Mouse (Mus musculus) liver, embryonic 11.5 days (tissue): ENCODE data around the gene Bcl9l. TPM values are rescaled to one million over a fixed set of nuclear protein-coding genes. Genes with fewer than 3 reads are reported as not detected.
"Not testable (repeated sequence)": the region's sequence is repeated elsewhere in the genome, so short reads cannot be mapped to it uniquely, and the experiment has no call there.

Experiments used
- ATAC-seq: fragments of 200-750 bp; cut with Nextera tagmentation; replicated peaks from 2 replicates; pipeline ENCODE4 v1.8.0; 2017; ENCODE audit warnings: moderate number of reproducible peaks, mild to moderate bottlenecking, moderate TSS enrichment, moderate library complexity; ENCODE audit not compliant: low FRiP score
- DNase-seq: peaks from one replicate; pipeline ENCODE4 v3.0.0-alpha.2; 2017; ENCODE audit warnings: low spot score
- H3K27ac ChIP-seq: fragments of 300-500 bp; sonication (generic); 2 replicates; pipeline ENCODE4 v1.5.1; 2014; ENCODE audit warnings: mild to moderate bottlenecking, low read depth, low read length, control low read depth
- H3K27me3 ChIP-seq: fragments of 300-500 bp; sonication (generic); replicated peaks from 2 replicates; pipeline ENCODE4 v1.6.1; 2014; ENCODE audit warnings: low read length, mixed read lengths; ENCODE audit not compliant: control insufficient read depth, insufficient read depth
- H3K36me3 ChIP-seq: fragments of 300-500 bp; sonication (generic); 2 replicates; pipeline ENCODE4 v1.6.1; 2014; ENCODE audit warnings: mild to moderate bottlenecking, low read length, moderate library complexity, mixed read lengths; ENCODE audit not compliant: control insufficient read depth, insufficient read depth
- H3K4me1 ChIP-seq: fragments of 300-500 bp; sonication (generic); replicated peaks from 2 replicates; pipeline ENCODE4 v1.6.1; 2014; ENCODE audit warnings: low read length, mixed read lengths; ENCODE audit not compliant: control insufficient read depth, insufficient read depth
- H3K4me2 ChIP-seq: fragments of 300-500 bp; sonication (generic); 2 replicates; pipeline ENCODE4 v1.6.1; 2014; ENCODE audit warnings: mild to moderate bottlenecking, control low read depth, moderate library complexity
- H3K4me3 ChIP-seq: fragments of 300-500 bp; sonication (generic); 2 replicates; pipeline ENCODE4 v1.5.1; 2014; ENCODE audit warnings: low read depth, low read length, control low read depth
- H3K9ac ChIP-seq: fragments of 300-500 bp; sonication (generic); 2 replicates; pipeline ENCODE4 v1.6.1; 2014; ENCODE audit warnings: low read depth, low read length, control low read depth
- H3K9me3 ChIP-seq: fragments of 300-500 bp; sonication (generic); 2 replicates; pipeline ENCODE4 v1.6.1; 2016; ENCODE audit warnings: low read length, inconsistent platforms, mixed read lengths; ENCODE audit not compliant: control insufficient read depth
- WGBS: fragments of 180-500 bp; shearing (Covaris S2); extraction: QIAGEN DNeasy Blood & Tissue Kit; methylation state at CpG from one replicate; pipeline ENCODE4 v1.1.7; 2014; 5-methylcytosine and 5-hydroxymethylcytosine counted together
- polyA plus RNA-seq: library from polyadenylated mRNA; unstranded; fragments of >200 nt; fragmentation: Nextera tagmentation; extraction: Ambion mirVana; gene quantifications from 2 replicates; pipeline ENCODE4 v1.2.1, GENCODE M21; 2014

The Bcl9l gene
- 4.1 and 5.0 TPM in 2 replicates for polyA plus RNA-seq

GRCm38 (mm10) chr9:44482552-44482951 lies at the start of gene Bcl9l:
Gene Bcl9l (plus strand): TSS chr9:44482825.
- H3K9me3 ChIP-seq, result no peaks in the 10 kb centered on the region
- H3K9ac ChIP-seq, result peak within 1 kb of the TSS; percentile 80
- H3K27me3 ChIP-seq, result peaks cover 3% of the 10 kb centered on the region; the same call in 1 of the 2 replicates
- peak within 1 kb of the TSS; percentile 84 for H3K4me2 ChIP-seq
- H3K36me3 ChIP-seq, result no peaks in the 10 kb centered on the region
- H3K27ac ChIP-seq, result peak within 1 kb of the TSS; percentile 73
- peak within 1 kb of the TSS; percentile 78 for H3K4me3 ChIP-seq
- DNase-seq (peak; percentile 93), ATAC-seq (peak; percentile 56)
- under 1% methylated on average over 31 of the region's 31 CpGs for WGBS
- H3K4me1 ChIP-seq, result peaks cover 48% of the 10 kb centered on the region

GRCm38 (mm10) chr9:44435747-44436146 lies 46.9 kb upstream of the Bcl9l start:
- no peak overlapping the region for H3K4me2 ChIP-seq
- no peak overlapping the region for H3K4me3 ChIP-seq
- no peaks in the 10 kb centered on the region for H3K4me1 ChIP-seq
- H3K27me3 ChIP-seq, result no peaks in the 10 kb centered on the region; the same call in 1 of the 2 replicates
- H3K9ac ChIP-seq, result no peak overlapping the region
- 51% methylated on average over 6 of the region's 6 CpGs for WGBS
- H3K27ac ChIP-seq, result no peak overlapping the region
- no peak for ATAC-seq
- no peaks in the 10 kb centered on the region for H3K9me3 ChIP-seq
- no peak for DNase-seq
- no peaks in the 10 kb centered on the region for H3K36me3 ChIP-seq

DNA sequence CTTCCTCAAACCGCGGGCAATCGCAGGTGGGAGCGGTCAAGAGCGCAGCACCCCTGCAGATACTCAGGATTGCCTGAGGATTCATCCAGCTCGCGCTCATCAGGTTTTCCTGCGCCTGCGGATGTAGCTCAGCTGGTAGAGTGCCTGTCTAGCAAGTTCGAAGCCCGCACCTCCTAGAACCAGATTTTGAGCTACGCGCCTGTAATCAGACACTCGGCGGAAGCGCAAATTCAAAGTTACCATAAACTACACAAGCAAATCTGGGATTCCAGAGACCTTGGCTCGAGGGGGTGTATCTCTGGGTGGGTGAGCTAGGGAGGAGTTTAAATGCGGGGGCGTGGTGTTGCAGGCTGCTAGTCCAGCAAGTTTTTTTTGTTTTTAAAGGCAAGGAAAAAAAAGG lies 41.7 kb upstream of the Bcl9l start, which contains the start of gene Foxr1:
Foxr1 (minus strand) TSS at position 176 of the 400 bp plus-strand sequence.
- Histone ChIP-seq H3K9me3 (no peaks in the 10 kb centered on the region), H3K36me3 (no peaks in the 10 kb centered on the region), H3K27ac (no peak within 1 kb of the TSS), H3K27me3 (no peaks in the 10 kb centered on the region; the same call in 1 of the 2 replicates), H3K9ac (no peak within 1 kb of the TSS), H3K4me2 (no peak within 1 kb of the TSS), H3K4me1 (no peaks in the 10 kb centered on the region), H3K4me3 (no peak within 1 kb of the TSS)
- DNase-seq (no peak), ATAC-seq (no peak)
- WGBS, result 56% methylated on average over 19 of the region's 19 CpGs

GRCm38 (mm10) chr9:44444402-44445025 lies 38.1 kb upstream of the Bcl9l start:
- DNase-seq, H3K36me3 ChIP-seq, H3K9ac ChIP-seq, H3K27ac ChIP-seq, H3K9me3 ChIP-seq, ATAC-seq, H3K4me3 ChIP-seq, H3K27me3 ChIP-seq, H3K4me2 ChIP-seq, H3K4me1 ChIP-seq: not testable (repeated sequence)
- 76% methylated on average over 7 of the region's 7 CpGs for WGBS

GRCm38 (mm10) chr9:44450387-44450786 lies 32.2 kb upstream of the Bcl9l start:
- no peak overlapping the region for H3K9ac ChIP-seq
- no peak for DNase-seq
- no peaks in the 10 kb centered on the region for H3K36me3 ChIP-seq
- H3K4me2 ChIP-seq, result no peak overlapping the region
- H3K27me3 ChIP-seq, result peaks cover 18% of the 10 kb centered on the region
- H3K4me1 ChIP-seq, result no peaks in the 10 kb centered on the region; the same call in 1 of the 2 replicates
- no peaks in the 10 kb centered on the region for H3K9me3 ChIP-seq
- no peak for ATAC-seq
- H3K27ac ChIP-seq, result no peak overlapping the region
- H3K4me3 ChIP-seq, result no peak overlapping the region

- Histone ChIP-seq H3K9me3 (no peaks in the 10 kb centered on the region), H3K36me3 (no peaks in the 10 kb centered on the region), H3K9ac (no peak overlapping the region; the same call in 1 of the 2 replicates), H3K4me3 (no peak overlapping the region), H3K4me1 (no peaks in the 10 kb centered on the region; the same call in 1 of the 2 replicates), H3K27ac (no peak overlapping the region), H3K27me3 (peaks cover 40% of the 10 kb centered on the region), H3K4me2 (no peak overlapping the region)
- DNase-seq, result peak; percentile 70
- peak; percentile 63 for ATAC-seq
- 11% methylated on average over 14 of the region's 14 CpGs for WGBS
Measured at GRCm38 (mm10) chr9:44454132-44454890, 28.3 kb upstream of the Bcl9l start.

DNA sequence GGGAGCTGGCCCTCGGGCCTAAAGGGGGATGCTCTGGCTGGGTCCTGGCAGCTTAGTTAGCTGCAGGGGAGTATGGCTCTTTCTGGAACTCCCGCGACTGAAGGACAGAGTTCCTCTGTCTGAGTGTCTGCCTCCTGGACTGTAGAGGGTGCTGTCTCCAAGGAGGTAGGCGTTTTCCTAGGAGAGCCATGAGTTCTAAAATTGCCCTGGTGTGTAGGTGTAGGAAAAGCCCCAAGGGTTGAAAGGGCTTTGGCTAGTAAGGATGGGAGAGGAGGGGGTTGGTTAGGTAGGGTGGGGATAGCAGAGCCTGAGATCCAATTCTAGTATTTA lies 27.8 kb upstream of the Bcl9l start, which contains the start of gene Upk2:
Upk2 (minus strand) TSS at position 86 of the 330 bp plus-strand sequence.
- Histone ChIP-seq H3K36me3 (no peaks in the 10 kb centered on the region), H3K9me3 (no peaks in the 10 kb centered on the region), H3K27ac (no peak within 1 kb of the TSS), H3K27me3 (peaks cover 40% of the 10 kb centered on the region), H3K4me1 (no peaks in the 10 kb centered on the region; the same call in 1 of the 2 replicates), H3K4me2 (no peak within 1 kb of the TSS), H3K4me3 (no peak within 1 kb of the TSS), H3K9ac (no peak within 1 kb of the TSS; the same call in 1 of the 2 replicates)
- WGBS, result 31% methylated on average over 4 of the region's 4 CpGs
- ATAC-seq (no peak), DNase-seq (no peak)

- WGBS, result 21% methylated on average over 11 of the region's 11 CpGs
- Histone ChIP-seq H3K4me1 (no peaks in the 10 kb centered on the region; the same call in 1 of the 2 replicates), H3K27me3 (peaks cover 40% of the 10 kb centered on the region), H3K27ac (no peak overlapping the region), H3K9ac (no peak overlapping the region), H3K4me2 (no peak overlapping the region), H3K4me3 (no peak overlapping the region), H3K36me3 (no peaks in the 10 kb centered on the region), H3K9me3 (no peaks in the 10 kb centered on the region)
- ATAC-seq, result no peak
- DNase-seq, result no peak
Measured at GRCm38 (mm10) chr9:44457035-44457742, 25.4 kb upstream of the Bcl9l start.
